Mouse (Mus musculus) layer of hippocampus, postnatal 25 days (tissue): ENCODE measurements around the gene Plppr2. TPM values are rescaled to one million over a fixed set of nuclear protein-coding genes. Genes with fewer than 3 reads are reported as not detected.

Source experiments
- DNase-seq, 2 experiments: peaks; one replicate each; pipeline ENCODE4 v3.0.0; 2022; ENCODE audit warnings: mixed read lengths in 2 of 2, low spot score in 1 of 2; ENCODE audit errors: extremely low spot score in 1 of 2
- total RNA-seq, 2 experiments: library from RNA; stranded (reverse); gene quantifications; 2 replicates each; pipeline ENCODE4 v1.2.3; 2021

Plppr2 gene
- 100 to 1,000 TPM; 334 to 345 TPM for total RNA-seq

DNA sequence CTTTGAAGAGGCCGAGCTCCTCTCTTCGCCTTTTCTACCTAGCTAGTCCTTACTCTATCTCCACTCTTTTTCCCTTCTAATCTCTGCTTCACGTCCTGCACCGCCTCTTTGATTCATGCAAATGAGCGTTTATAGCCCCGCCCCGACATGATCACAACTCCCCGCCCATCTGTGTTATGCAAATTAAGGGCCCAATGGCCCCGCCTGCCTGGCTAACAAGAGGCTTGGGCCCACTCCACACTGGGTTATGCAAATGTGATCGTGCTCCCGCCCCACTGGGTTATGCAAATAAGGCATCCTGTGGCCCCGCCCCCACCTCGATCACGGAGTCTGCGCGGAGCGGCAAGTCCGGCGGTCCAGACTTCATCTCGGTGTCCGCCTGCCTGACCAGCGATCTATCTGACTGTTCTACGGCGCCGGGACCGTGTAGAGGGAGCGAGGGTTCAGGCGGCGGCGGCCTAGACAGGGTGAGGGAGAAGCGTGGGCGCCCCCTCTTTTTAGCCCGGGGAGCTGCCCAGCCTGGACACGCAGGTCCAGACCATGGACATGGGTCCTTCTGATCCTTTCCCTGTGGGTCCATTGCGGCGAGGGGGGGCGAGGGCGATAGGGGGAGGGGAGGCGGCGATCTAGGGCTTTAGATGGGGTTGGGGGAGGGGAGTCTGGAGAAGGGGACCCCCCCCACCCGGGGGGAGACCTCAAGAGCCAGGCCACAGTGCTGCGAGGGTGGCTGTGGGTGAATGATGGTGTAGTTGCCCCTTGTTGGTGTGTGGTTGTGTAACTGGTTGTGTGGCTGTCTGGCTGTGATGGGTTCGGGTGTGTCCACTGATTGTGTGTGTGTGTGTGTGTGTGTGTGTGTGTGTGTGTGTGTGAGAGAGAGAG is at the start of gene Plppr2:
Gene Plppr2, plus strand, starts transcription at position 342 of the 879 bp plus-strand sequence.
- DNase-seq = peak; percentile 92 to 95

GRCm38 (mm10) chr9:21889229-21889628 is 47.6 kb upstream of the Plppr2 start:
- DNase-seq = no peak

DNA sequence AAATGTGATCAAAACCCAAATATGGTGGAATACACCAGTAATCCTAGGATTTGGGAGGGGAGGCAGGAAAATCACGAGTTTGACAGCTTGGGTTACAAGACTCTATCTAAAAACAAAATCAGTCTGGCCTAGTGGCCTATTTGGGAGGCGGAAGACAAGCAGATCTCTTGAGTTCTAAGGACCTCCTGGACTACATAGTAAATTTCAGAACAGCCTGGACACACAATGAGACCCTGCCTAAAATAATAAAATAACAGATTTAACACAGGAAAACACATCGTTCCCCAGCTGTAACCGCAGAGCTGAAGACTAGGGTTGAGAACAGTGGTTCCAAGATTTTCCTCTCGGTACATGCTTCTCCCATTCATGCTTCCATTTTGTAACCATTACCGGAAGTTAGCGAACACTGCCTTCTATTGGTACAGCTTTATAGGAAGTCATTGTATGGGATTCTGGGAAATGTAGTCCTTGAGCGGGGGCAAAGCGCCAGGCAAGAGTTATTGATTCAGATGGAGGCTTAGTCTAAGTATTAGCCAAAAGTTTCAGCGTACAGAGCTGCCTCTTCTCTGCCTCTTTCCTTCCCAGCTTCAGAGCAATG is 35.5 kb upstream of the Plppr2 start:
- DNase-seq = peak; percentile 43 to 67

DNA sequence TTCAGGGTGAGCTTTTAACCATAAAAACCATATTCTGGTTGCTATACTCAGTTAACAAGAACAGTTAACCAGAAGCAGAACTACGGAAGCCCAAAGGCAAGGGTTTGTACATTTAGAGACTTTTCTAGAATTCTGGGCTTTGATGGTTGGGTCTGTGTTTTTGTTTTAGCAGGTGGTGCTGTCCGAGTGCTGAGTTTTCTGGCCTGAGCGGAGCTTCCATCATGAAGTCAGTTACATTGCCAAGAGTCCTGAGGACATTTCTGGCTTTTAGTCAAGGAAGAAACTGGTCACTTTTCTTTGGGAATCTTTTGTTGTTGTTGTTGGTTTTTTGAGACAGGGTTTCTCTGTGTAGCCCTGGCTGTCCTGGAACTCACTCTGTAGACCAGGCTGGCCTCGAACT is 32.8 kb upstream of the Plppr2 start:
- DNase-seq = no peak

DNA sequence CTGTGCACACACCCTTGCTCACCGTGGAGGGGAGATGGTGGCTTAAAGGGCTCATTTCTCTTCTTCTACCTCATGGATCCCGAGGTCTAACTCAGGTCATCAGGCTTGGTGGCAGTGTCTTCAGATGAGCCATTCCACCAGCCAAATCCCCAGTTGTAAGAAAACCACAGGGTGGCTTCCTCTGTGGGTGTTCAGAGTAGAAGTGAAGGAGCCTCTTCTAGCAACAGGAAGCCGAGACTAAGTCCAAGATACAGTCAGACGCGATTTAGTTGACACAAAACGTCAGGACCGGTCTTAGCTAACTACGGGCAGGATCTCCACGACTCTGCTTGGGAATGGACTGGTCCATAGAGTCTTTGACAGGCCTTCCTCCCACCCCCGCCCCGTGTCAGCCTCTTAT is 28.6 kb upstream of the Plppr2 start:
- DNase-seq = no peak

DNA sequence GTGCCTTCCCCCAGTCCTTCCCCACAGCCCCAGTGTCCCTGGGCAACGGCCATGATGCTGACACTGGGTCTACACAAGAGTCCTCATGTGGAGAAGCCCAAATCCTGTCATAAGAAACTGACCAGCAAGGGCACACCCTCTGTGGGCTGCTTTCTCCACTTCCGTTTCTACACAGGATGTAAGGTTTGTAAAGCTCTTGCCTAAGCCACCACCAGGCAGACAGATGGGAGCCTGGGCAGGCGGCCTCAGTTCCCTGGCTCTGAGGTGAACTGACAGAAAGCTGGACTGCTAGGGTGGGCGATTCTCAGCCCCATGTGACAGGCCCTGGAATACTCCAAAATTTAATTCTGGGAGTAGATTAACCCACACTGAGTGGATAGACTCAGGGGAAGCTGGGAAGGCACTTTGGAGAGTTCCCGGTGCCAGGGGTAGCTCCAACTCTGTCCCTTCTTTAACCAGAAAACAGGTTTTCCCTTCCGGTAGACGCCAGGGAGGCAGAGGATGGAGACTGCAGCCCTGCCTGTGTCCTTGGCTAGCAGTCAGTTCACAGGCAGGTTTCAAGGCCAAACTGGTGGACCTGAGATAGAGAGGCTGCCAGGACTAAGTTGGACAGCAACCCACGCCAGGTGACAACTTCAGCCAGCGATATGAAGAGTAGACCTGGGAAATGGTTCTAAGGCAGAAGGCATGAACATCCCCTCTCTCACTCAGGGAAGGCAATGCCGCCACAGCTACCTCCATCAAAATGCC is 27.2 kb upstream of the Plppr2 start:
- DNase-seq = no peak

DNA sequence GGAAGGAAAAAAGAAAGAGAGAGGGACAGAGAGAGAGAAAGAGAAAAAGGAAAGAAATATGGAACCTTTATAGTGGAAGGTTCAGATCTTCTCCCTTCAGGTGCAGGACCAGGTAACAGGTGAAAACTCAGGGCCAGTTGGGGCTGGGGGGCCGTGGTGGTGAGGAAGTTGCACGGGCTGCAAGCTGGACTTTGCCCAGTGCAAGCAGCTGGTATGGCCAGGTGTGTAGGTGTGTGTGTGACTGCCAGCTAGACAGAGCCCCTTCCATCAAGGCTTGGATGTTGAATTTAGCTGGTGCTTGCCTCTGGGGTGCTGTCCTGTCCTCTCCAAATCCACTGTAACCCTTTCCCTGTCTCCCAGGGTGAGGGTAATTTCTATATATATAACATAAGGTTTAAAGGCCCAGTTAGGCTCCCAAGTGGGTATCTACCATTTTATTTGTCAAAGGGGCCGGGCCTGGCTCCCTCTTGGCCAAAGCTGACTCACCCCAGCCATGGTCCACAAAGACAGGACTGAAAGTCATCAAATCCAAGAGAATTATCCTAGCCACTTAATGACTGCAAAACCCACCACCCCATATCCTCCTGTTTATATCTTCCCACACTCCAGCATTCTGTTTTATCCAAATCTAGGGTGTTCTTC is 19.9 kb upstream of the Plppr2 start:
- DNase-seq = no peak

DNA sequence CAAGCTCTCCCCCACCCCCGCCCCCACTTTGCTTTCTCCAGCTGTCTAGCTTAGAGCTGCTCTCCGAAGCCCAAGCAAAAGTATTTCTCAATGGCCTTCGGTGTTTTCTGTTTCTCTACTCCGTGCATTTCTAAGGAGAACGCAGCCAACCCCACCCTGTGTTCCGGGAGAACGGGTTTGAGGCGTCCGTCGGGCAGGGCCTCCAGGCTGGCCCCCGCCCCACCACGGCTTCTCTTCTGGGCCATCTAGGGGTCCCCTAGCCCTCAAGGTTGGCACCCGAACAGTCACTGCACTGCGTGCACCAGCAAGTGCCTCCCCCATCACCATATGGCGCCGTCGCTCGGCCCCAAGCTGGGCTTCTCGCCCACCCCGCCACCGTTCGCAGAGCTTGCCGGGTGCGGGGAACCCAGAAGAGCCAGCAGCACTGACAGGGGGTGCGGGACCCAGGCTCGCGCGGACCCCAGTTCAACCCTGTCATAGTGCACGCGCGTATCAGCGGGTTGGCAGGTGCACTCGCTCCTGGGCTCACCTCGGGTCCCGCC is 19.3 kb upstream of the Plppr2 start:
- peak; percentile 65 to 78 for DNase-seq

DNA sequence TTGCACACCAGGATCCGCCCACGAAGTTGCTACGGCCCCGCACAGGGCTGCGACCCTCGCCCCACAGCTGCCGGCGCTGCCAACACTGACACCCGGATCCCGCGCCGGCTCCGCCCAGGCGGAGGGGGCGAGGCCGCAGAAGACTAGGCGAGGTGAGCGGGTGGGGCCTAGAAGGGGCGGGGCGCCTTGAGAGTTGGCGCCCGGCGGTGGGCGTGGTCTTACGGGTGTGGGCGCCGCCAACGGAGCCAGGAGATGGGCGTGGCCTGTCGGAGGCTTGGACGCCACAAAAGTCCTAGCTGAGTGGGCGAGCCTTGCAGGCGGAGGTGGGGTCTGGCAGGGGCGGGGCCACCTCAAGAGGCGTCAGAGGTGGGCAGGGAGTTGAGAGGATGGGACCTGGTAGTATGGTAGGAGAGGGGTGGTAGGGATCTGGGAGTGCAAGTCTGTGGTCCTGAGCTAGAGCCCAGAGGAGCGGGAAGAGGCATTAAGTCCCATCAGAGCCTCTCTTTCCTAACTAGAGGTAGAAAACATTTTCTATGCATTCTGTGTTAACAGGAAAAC is 18.7 kb upstream of the Plppr2 start, which contains the start of gene Rab3d:
Gene Rab3d, minus strand, starts transcription at position 158 of the 558 bp plus-strand sequence.
- peak in 1 of 2 experiments; percentile 71 for DNase-seq

DNA sequence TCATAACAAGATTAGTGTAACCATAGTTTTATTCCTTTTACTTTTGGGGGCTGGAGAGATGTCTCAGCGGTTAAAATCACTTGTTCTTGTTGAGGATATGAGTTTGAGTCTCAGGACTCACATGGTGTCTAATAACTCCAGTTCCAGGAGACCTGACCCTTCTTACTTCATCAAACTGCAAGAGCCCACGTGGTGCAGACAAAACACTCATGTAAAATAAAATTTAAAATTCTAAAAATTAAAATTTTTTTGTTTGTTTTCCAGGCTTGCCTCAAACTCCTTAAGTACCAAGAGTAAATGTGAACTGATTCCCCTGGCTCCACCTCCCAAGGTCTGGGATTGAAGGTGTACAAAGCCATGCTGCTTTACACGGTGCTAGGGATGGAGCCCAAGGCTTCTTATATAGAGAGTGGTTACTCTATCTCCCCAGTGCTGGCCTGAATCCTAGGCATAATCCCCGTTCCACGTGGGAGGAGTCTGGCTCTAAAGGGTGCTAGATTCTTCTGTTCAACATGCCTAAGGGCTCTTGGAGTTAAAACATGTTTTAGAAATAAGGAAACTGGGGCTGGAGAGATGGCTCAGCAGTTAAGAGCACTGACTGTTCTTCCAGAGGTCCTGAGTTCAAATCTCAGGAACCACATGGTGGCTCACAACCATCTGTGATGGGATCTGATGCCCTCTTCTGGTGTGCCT is 18.0 kb upstream of the Plppr2 start:
- no peak for DNase-seq

GRCm38 (mm10) chr9:21923036-21923435 is 13.8 kb upstream of the Plppr2 start:
- DNase-seq = no peak

DNA sequence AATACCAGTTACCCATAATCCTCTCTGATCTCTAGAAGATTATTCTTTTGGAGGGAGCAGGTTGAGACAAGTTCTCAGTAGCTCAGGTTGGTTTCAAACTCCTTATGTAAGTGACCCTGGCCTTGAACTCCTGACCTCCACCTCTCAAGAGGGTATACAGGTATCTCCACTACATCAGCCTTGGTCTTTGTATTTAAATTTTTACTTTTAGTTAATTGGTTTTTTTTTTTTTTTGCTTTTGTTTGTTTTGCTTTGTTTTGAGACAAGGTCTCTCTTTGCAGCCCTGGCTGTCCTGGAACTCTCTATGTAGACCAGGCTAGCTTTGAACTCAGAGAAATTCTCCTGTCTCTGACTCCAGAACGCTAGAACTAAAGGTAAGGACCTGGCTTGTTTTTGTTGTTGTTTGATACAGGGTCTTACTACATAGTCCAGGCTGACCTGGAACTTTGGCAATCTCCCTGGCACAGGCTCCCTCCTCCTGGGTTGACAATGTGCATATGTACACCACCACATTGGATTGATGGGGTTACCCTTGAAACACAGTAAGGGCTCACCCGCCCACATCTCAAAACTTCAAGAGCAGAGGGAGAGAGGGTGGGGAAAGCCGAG is 13.2 kb upstream of the Plppr2 start:
- DNase-seq = no peak

DNA sequence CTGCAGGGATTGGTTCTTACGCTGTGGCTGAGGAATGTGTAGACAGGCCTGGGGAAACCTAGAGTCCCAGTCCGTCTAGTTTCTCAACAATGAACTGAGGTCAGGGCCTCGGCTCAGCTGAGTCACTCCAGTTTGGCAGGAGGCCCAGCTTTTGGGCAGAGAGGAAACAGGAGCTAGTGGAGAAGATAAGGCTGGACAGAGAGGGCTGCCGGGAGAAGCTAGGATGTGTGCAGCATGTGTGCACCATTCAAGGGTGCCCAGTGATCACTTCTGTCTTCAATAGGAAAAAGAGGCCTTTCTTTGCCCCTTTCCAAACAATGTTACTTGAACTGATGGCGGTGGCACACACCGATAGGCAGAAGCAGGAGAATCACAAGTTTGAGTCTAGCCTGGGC is 12.7 kb upstream of the Plppr2 start:
- DNase-seq = no peak

DNA sequence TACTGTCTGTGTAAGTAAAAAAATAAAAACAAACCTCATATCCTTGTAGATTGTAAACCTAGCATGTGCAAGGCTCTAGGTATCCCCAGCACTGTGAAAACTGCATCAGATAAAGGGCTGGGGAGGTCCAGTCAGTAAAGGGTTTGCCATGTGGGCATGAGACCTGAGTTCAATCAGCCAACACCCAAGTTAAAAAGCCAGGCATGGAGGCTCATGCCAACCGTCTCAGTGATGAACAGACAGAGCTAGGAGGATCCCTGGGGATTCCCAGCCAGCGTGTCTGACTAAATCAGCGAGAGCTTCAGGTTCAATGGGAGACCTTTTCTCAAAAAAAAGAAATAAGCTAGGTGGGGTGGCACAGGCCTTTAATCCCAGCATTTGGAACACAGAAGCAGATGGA is 11.8 kb upstream of the Plppr2 start:
- DNase-seq = no peak

GRCm38 (mm10) chr9:21925506-21925905 is 11.3 kb upstream of the Plppr2 start:
- no peak for DNase-seq

GRCm38 (mm10) chr9:21926155-21926554 is 10.7 kb upstream of the Plppr2 start:
- no peak for DNase-seq

DNA sequence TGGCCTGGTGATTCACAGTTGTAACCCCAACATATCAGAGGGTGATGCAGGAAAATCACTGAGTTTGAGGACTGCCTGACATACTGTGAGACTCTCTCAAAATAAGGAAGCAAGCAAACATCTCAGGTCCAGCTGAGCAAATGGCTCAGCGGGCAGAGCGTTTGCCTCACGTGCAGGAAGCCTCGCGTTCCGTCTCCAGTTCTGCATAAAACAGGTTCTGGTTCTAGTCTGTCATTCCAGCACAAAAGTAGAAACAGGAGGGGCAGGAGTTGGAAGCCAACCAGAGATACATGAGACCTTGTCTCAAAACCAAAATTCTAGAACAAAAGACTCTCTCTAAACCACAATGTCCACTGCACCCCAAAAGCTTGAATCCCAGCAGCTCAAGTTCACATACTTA is 10.0 kb upstream of the Plppr2 start:
- no peak for DNase-seq

DNA sequence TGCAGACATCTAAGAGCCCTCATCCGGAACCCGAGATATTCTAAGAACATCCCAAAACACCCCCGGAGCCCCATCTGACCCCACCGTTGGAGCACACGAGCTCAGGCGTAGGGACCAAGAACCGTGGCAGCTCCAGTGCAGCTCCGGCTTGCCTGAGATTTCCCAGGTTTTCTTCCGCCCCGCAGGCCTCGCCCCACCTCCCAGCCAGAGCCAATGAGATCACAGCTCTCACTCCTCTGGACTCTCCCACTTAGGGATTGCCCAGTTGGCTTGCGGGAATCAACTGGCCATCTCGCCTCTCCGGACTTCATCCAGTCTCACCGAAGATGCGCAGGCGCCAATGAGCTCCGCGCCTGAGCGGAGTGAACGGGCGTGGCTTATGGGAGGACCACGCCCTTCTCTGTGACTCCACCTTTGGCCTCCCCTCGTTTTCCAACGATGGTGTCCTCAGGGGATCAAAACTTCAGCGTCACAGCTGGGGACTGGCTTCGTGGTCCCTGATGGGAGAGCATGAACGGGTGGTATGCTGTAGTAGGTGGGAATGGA is 9.6 kb upstream of the Plppr2 start, which contains the start of the genes Ccdc159 and Tmem205:
Gene Ccdc159, plus strand, starts transcription at position 264 of the 546 bp plus-strand sequence.
Gene Tmem205, minus strand, starts transcription at position 349 of the 546 bp plus-strand sequence.
- DNase-seq = peak; percentile 66 to 70

DNA sequence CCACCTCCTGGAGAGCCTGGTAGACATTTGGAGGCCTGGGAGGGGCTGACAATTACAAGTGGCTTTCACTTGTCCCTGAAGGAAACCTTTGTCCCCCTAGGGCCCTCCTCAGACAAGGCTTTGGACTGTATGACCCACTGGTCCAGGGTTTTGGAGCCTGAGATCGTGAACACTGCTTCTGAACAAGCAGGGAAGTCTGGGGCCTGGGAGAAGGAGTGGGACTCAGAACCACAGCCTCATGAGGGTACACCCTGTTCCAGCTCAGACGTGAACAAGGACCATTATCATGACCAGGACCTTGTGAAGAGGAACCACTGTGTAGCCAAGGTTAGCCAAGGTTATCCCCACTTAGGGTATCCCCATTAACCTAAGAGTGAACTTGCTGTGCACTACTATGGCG is 7.6 kb upstream of the Plppr2 start:
- no peak for DNase-seq
